Mouse (Mus musculus) megakaryocyte progenitor cell, adult 5-6 weeks (primary cell): ENCODE measurements at regions not wholly inside any gene's neighbourhood (a gene's known extent, or its start where the extent isn't known, plus 50 kb on each side); places are given as distances from the start of the nearest gene placed in this dataset.
"Not testable (repeated sequence)": the region's sequence is repeated elsewhere in the genome, so short reads cannot be mapped to it uniquely, and the experiment has no call there.

ENCODE experiments used
- ATAC-seq: replicated peaks from 2 replicates; pipeline ENCODE4 v1.8.0; 2016; ENCODE audit warnings: mild to moderate bottlenecking, moderate TSS enrichment, inconsistent platforms; ENCODE audit not compliant: poor library complexity

- not testable (repeated sequence) for ATAC-seq
Measured at GRCm38 (mm10) chr1:23316288-23316687, 81.3 kb downstream of the Ogfrl1 start.

GRCm38 (mm10) chr1:23314863-23315262, 82.7 kb downstream of the Ogfrl1 start:
- not testable (repeated sequence) for ATAC-seq

- ATAC-seq: no peak
Measured at GRCm38 (mm10) chr1:23292718-23293117, 104.9 kb downstream of the Ogfrl1 start.

- ATAC-seq: peak; percentile 90
Measured at GRCm38 (mm10) chr1:23286741-23287140, 110.8 kb downstream of the Ogfrl1 start.

- no peak for ATAC-seq
Measured at GRCm38 (mm10) chr1:23282870-23283219, 114.7 kb downstream of the Ogfrl1 start.

- ATAC-seq: peak; percentile 94
Measured at GRCm38 (mm10) chr1:23282215-23282869, 115.2 kb downstream of the Ogfrl1 start.

GRCm38 (mm10) chr1:23279827-23280226, 117.7 kb downstream of the Ogfrl1 start:
- no peak for ATAC-seq

GRCm38 (mm10) chr1:23272077-23272476, 125.5 kb downstream of the Ogfrl1 start:
- ATAC-seq: no peak

GRCm38 (mm10) chr1:23270910-23271822, 126.4 kb downstream of the Ogfrl1 start:
- no peak for ATAC-seq

- ATAC-seq: no peak
Measured at GRCm38 (mm10) chr1:23268062-23268461, 129.5 kb downstream of the Ogfrl1 start.

- no peak for ATAC-seq
Measured at GRCm38 (mm10) chr1:23265556-23266232, 131.9 kb downstream of the Ogfrl1 start.

- no peak for ATAC-seq
Measured at GRCm38 (mm10) chr1:23264251-23264650, 133.3 kb downstream of the Ogfrl1 start.

- no peak for ATAC-seq
Measured at GRCm38 (mm10) chr1:23263798-23264197, 133.8 kb downstream of the Ogfrl1 start.

- ATAC-seq: no peak
Measured at GRCm38 (mm10) chr1:23261652-23262051, 135.9 kb downstream of the Ogfrl1 start.

- ATAC-seq: no peak
Measured at GRCm38 (mm10) chr1:23257306-23257895, 140.2 kb downstream of the Ogfrl1 start.

- peak; percentile 30 for ATAC-seq
Measured at GRCm38 (mm10) chr1:23256630-23257001, 141.0 kb downstream of the Ogfrl1 start.

- ATAC-seq: peak; percentile 97
Measured at GRCm38 (mm10) chr1:23255925-23256629, 141.5 kb downstream of the Ogfrl1 start.

GRCm38 (mm10) chr1:23254235-23254634, 143.3 kb downstream of the Ogfrl1 start:
- ATAC-seq: no peak

GRCm38 (mm10) chr1:23231522-23231921, 129.5 kb upstream of the 4933415F23Rik start:
- ATAC-seq: no peak

- ATAC-seq: peak; percentile 69
Measured at GRCm38 (mm10) chr1:23228478-23228877, 126.4 kb upstream of the 4933415F23Rik start.
